Mouse (Mus musculus) testis, adult 10 weeks (tissue): Measurements from ENCODE around the gene Vmn2r104. TPM values are rescaled to one million over a fixed set of nuclear protein-coding genes. Genes with fewer than 3 reads are reported as not detected.

ENCODE experiments used
- polyA plus RNA-seq: library from polyadenylated mRNA; stranded (reverse); fragments of 350-450 nt; fragmentation: Illumina TruSeq; extraction: RNeasy Lipid Tissue Mini Kit (QIAGEN cat#74804); gene quantifications from one replicate; pipeline ENCODE4 v1.2.3, GENCODE M21; 2014; ENCODE audit warnings: low read depth, low replicate concordance

The Vmn2r104 gene
- polyA plus RNA-seq: not detected

GRCm38 (mm10) chr17:20048236-20048635 lies at the start of gene Vmn2r104:
Vmn2r104 (minus strand) TSS chr17:20048336.

Other genes with a start within 250 kb of the Vmn2r104 start
- gene Fpr-rs7, start 65.9 kb upstream of the Vmn2r104 start, polyA plus RNA-seq: not detected
- gene Fpr-rs6, start 134.8 kb upstream of the Vmn2r104 start, polyA plus RNA-seq: not detected
- gene Vmn2r105, start 186.7 kb upstream of the Vmn2r104 start, polyA plus RNA-seq: not detected
- gene Vmn2r106, start 237.2 kb upstream of the Vmn2r104 start, polyA plus RNA-seq: not detected